Mouse (Mus musculus) myocyte (in vitro differentiated cells): ENCODE measurements at regions not wholly inside any gene's neighbourhood (a gene's known extent, or its start where the extent isn't known, plus 50 kb on each side); places are given as distances from the start of the nearest gene placed in this dataset.

Experiments used
- H3K27me3 ChIP-seq: one replicate; pipeline ENCODE4 v1.6.1; 2011; ENCODE audit not compliant: control insufficient read depth, insufficient read depth, insufficient read length
- H3K36me3 ChIP-seq: one replicate; pipeline ENCODE4 v1.6.1; 2011; ENCODE audit not compliant: control insufficient read depth, insufficient read depth
- H3K4me2 ChIP-seq: one replicate; pipeline ENCODE4 v1.6.1; 2011; ENCODE audit warnings: low read depth, control low read depth
- H3K4me3 ChIP-seq: one replicate; pipeline ENCODE4 v1.5.1; 2011; ENCODE audit warnings: mild to moderate bottlenecking, control low read depth, moderate library complexity
- H3K79me2 ChIP-seq: one replicate; pipeline ENCODE4 v1.6.1; 2011; ENCODE audit not compliant: control insufficient read depth, insufficient read depth
- H3ac ChIP-seq: one replicate; pipeline ENCODE4 v1.6.1; 2011; ENCODE audit not compliant: control insufficient read depth, insufficient read length
- CEBPB ChIP-seq: IDR thresholded peaks from 2 replicates; pipeline ENCODE4 v1.6.1; 2011; ENCODE audit warnings: mild to moderate bottlenecking, moderate library complexity; ENCODE audit not compliant: poor library complexity, insufficient read depth, severe bottlenecking
- E2F4 ChIP-seq: IDR thresholded peaks from one replicate; pipeline ENCODE4 v1.6.1; 2011; ENCODE audit warnings: mild to moderate bottlenecking, control low read depth, moderate library complexity; ENCODE audit not compliant: insufficient read depth
- MAX ChIP-seq: IDR thresholded peaks from one replicate; pipeline ENCODE4 v1.6.1; 2011; ENCODE audit warnings: low read depth, mild to moderate bottlenecking, control low read depth
- MYOD1 ChIP-seq, 3 experiments: IDR thresholded peaks; one replicate each; pipeline ENCODE4 v1.6.1; 2011; ENCODE audit warnings: control low read depth in 2 of 3, low read depth in 2 of 3, mild to moderate bottlenecking in 2 of 3, moderate library complexity in 1 of 3; ENCODE audit not compliant: insufficient read length in 2 of 3, control insufficient read depth in 1 of 3
- MYOG ChIP-seq, 3 experiments: IDR thresholded peaks; one replicate each; pipeline ENCODE4 v1.6.1; 2011; ENCODE audit warnings: control low read depth in 2 of 3, low read depth in 2 of 3, mild to moderate bottlenecking in 2 of 3; ENCODE audit not compliant: insufficient read length in 2 of 3, control insufficient read depth in 1 of 3, insufficient read depth in 1 of 3
- POLR2A ChIP-seq: IDR thresholded peaks from one replicate; pipeline ENCODE4 v1.6.1; 2011; ENCODE audit warnings: low read depth, mild to moderate bottlenecking, control low read depth, moderate library complexity; ENCODE audit not compliant: insufficient read length
- POLR2AphosphoS2 ChIP-seq: IDR thresholded peaks from one replicate; pipeline ENCODE4 v1.6.1; 2011; ENCODE audit warnings: low read depth, control low read depth; ENCODE audit not compliant: insufficient read length
- REST ChIP-seq: IDR thresholded peaks from one replicate; pipeline ENCODE4 v1.6.1; 2011; ENCODE audit warnings: mild to moderate bottlenecking, control low read depth, moderate library complexity; ENCODE audit not compliant: insufficient read depth, insufficient read length
- SRF ChIP-seq: IDR thresholded peaks from one replicate; pipeline ENCODE4 v1.6.1; 2011; ENCODE audit warnings: low read depth; ENCODE audit not compliant: control insufficient read depth, insufficient read length
- TCF12 ChIP-seq: IDR thresholded peaks from one replicate; pipeline ENCODE4 v1.6.1; 2011; ENCODE audit warnings: mild to moderate bottlenecking, control low read depth; ENCODE audit not compliant: poor library complexity, insufficient read depth, severe bottlenecking
- TCF3 ChIP-seq: IDR thresholded peaks from one replicate; pipeline ENCODE4 v1.6.1; 2011; ENCODE audit warnings: low read depth, control low read depth; ENCODE audit not compliant: insufficient read length
- USF1 ChIP-seq: IDR thresholded peaks from one replicate; pipeline ENCODE4 v1.6.1; 2011; ENCODE audit warnings: low read depth, mild to moderate bottlenecking, control low read depth, moderate library complexity

- Histone ChIP-seq H3K4me3 (no peak overlapping the region), H3K4me2 (no peak overlapping the region), H3K36me3 (no peaks in the 10 kb centered on the region), H3K27me3 (no peaks in the 10 kb centered on the region), H3K79me2 (no peaks in the 10 kb centered on the region), H3ac (no peak overlapping the region)
- no peak for TF ChIP-seq MYOD1 (IDR thresholded peaks at IDR 0.05; ENCODE audit: control insufficient read depth in 1 of 3, insufficient read length in 2 of 3, low read depth in 2 of 3)
- TF ChIP-seq POLR2A = no peak
- no peak for TF ChIP-seq POLR2AphosphoS2
- TF ChIP-seq TCF12 = no peak
- no peak for TF ChIP-seq MYOG (IDR thresholded peaks at IDR 0.05; ENCODE audit: control insufficient read depth in 1 of 3, insufficient read depth in 1 of 3, insufficient read length in 2 of 3, low read depth in 2 of 3)
- TF ChIP-seq TCF3 = no peak
- TF ChIP-seq CEBPB = no peak
- no peak for TF ChIP-seq SRF
- no peak for TF ChIP-seq MAX
- TF ChIP-seq USF1 = no peak
- TF ChIP-seq REST = no peak
- TF ChIP-seq E2F4 = no peak
These were observed 543.2 kb downstream of the Rnf144a start for GRCm38 (mm10) chr12:25871816-25872215.

GRCm38 (mm10) chr12:25871001-25871461, 544.0 kb downstream of the Rnf144a start:
- H3K36me3 ChIP-seq = no peaks in the 10 kb centered on the region
- H3K27me3 ChIP-seq = no peaks in the 10 kb centered on the region
- TF ChIP-seq MYOD1 (IDR thresholded peaks at IDR 0.05; ENCODE audit: control insufficient read depth in 1 of 3, insufficient read length in 2 of 3, low read depth in 2 of 3) = no peak
- H3K4me2 ChIP-seq = no peak overlapping the region
- H3ac ChIP-seq = no peak overlapping the region
- H3K79me2 ChIP-seq = no peaks in the 10 kb centered on the region
- H3K4me3 ChIP-seq = no peak overlapping the region

- Histone ChIP-seq H3K79me2 (no peaks in the 10 kb centered on the region), H3K4me2 (no peak overlapping the region), H3ac (no peak overlapping the region), H3K36me3 (no peaks in the 10 kb centered on the region), H3K27me3 (no peaks in the 10 kb centered on the region), H3K4me3 (no peak overlapping the region)
- no peak for TF ChIP-seq MYOG (IDR thresholded peaks at IDR 0.05; ENCODE audit: control insufficient read depth in 1 of 3, insufficient read depth in 1 of 3, insufficient read length in 2 of 3, low read depth in 2 of 3)
- TF ChIP-seq TCF3 = no peak
- TF ChIP-seq CEBPB = no peak
- TF ChIP-seq USF1 = no peak
- no peak for TF ChIP-seq MYOD1 (IDR thresholded peaks at IDR 0.05; ENCODE audit: control insufficient read depth in 1 of 3, insufficient read length in 2 of 3, low read depth in 2 of 3)
- TF ChIP-seq POLR2A = no peak
- no peak for TF ChIP-seq TCF12
- TF ChIP-seq SRF = no peak
- no peak for TF ChIP-seq REST
- TF ChIP-seq E2F4 = no peak
- no peak for TF ChIP-seq MAX
- no peak for TF ChIP-seq POLR2AphosphoS2
These were observed 545.2 kb downstream of the Rnf144a start for GRCm38 (mm10) chr12:25869846-25870245.

GRCm38 (mm10) chr12:25865063-25865462, 550.0 kb downstream of the Rnf144a start:
- H3K4me2 ChIP-seq = no peak overlapping the region
- TF ChIP-seq E2F4 = no peak
- no peak for TF ChIP-seq POLR2AphosphoS2
- no peak for TF ChIP-seq TCF12
- TF ChIP-seq MYOG (IDR thresholded peaks at IDR 0.05; ENCODE audit: control insufficient read depth in 1 of 3, insufficient read depth in 1 of 3, insufficient read length in 2 of 3, low read depth in 2 of 3) = no peak
- no peak for TF ChIP-seq POLR2A
- no peak for TF ChIP-seq CEBPB
- no peak for TF ChIP-seq SRF
- no peak for TF ChIP-seq MAX
- TF ChIP-seq TCF3 = no peak
- H3ac ChIP-seq = no peak overlapping the region
- H3K4me3 ChIP-seq = no peak overlapping the region
- H3K79me2 ChIP-seq = no peaks in the 10 kb centered on the region
- H3K27me3 ChIP-seq = no peaks in the 10 kb centered on the region
- H3K36me3 ChIP-seq = no peaks in the 10 kb centered on the region

- Histone ChIP-seq H3ac (no peak overlapping the region), H3K4me3 (no peak overlapping the region), H3K4me2 (no peak overlapping the region), H3K36me3 (no peaks in the 10 kb centered on the region), H3K27me3 (no peaks in the 10 kb centered on the region), H3K79me2 (no peaks in the 10 kb centered on the region)
- TF ChIP-seq TCF3 (no peak), MYOG (IDR thresholded peaks at IDR 0.05; ENCODE audit: control insufficient read depth in 1 of 3, insufficient read depth in 1 of 3, insufficient read length in 2 of 3, low read depth in 2 of 3) (no peak), CEBPB (no peak), MYOD1 (IDR thresholded peaks at IDR 0.05; ENCODE audit: control insufficient read depth in 1 of 3, insufficient read length in 2 of 3, low read depth in 2 of 3) (no peak), SRF (no peak), TCF12 (no peak), USF1 (no peak), E2F4 (no peak), MAX (no peak)
These were observed 550.8 kb downstream of the Rnf144a start for GRCm38 (mm10) chr12:25864113-25864852.
